Mouse (Mus musculus) liver, adult 2 months (tissue): ENCODE measurements around the gene Ehhadh. TPM values are rescaled to one million over a fixed set of nuclear protein-coding genes. Genes with fewer than 3 reads are reported as not detected.
"Not testable (repeated sequence)": the region's sequence is repeated elsewhere in the genome, so short reads cannot be mapped to it uniquely, and the experiment has no call there.

Experiments used
- DNase-seq: peaks from one replicate; pipeline ENCODE4 v3.0.0-alpha.2; 2011; ENCODE audit warnings: low read depth, low spot score; ENCODE audit errors: extremely low read depth
- H3K27ac ChIP-seq: fragments of 200-500 bp; replicated peaks from 2 replicates; pipeline ENCODE4 v1.5.1; 2012; ENCODE audit warnings: low read depth, mild to moderate bottlenecking, control low read depth, inconsistent platforms, low read length; ENCODE audit not compliant: insufficient read depth
- H3K27me3 ChIP-seq: fragments of 200-500 bp; 2 replicates; pipeline ENCODE4 v1.6.1; 2012; ENCODE audit warnings: mild to moderate bottlenecking, moderate library complexity, low read length, inconsistent platforms; ENCODE audit not compliant: control insufficient read depth, insufficient read depth
- H3K36me3 ChIP-seq: fragments of 200-500 bp; 2 replicates; pipeline ENCODE4 v1.6.1; 2012; ENCODE audit warnings: low read length, inconsistent platforms; ENCODE audit not compliant: control insufficient read depth, insufficient read depth
- H3K4me1 ChIP-seq: fragments of 200-500 bp; 2 replicates; pipeline ENCODE4 v1.6.1; 2011; ENCODE audit warnings: low read length; ENCODE audit not compliant: control insufficient read depth, insufficient read depth
- H3K4me3 ChIP-seq: fragments of 200-500 bp; 2 replicates; pipeline ENCODE4 v1.5.1; 2011; ENCODE audit warnings: low read depth, mild to moderate bottlenecking, control low read depth, low read length, moderate library complexity; ENCODE audit not compliant: insufficient read depth
- H3K79me2 ChIP-seq: fragments of 200-500 bp; 2 replicates; pipeline ENCODE4 v1.6.1; 2012; ENCODE audit warnings: inconsistent platforms, mild to moderate bottlenecking, low read length, moderate library complexity; ENCODE audit not compliant: control insufficient read depth, insufficient read depth
- H3K9ac ChIP-seq: fragments of 200-500 bp; 2 replicates; pipeline ENCODE4 v1.6.1; 2012; ENCODE audit warnings: low read depth, mild to moderate bottlenecking, control low read depth, inconsistent platforms, low read length
- CTCF ChIP-seq: fragments of 200-500 bp; IDR thresholded peaks from 2 replicates; pipeline ENCODE4 v1.5.1; 2011; ENCODE audit warnings: low read depth, low read length, control low read depth
- POLR2A ChIP-seq: fragments of 200-500 bp; IDR thresholded peaks from 2 replicates; pipeline ENCODE4 v1.6.1; 2011; ENCODE audit warnings: low read length, control low read depth; ENCODE audit not compliant: insufficient read depth; ENCODE audit errors: extremely low read depth
- WGBS: fragments of 180-500 bp; shearing (Covaris S2); methylation state at CpG from one replicate; pipeline ENCODE4 v1.1.7; 2018; 5-methylcytosine and 5-hydroxymethylcytosine counted together
- polyA plus RNA-seq: library from polyadenylated mRNA; depleted of rRNA; stranded (reverse); fragments of >200 nt; gene quantifications from 2 replicates; pipeline ENCODE4 v1.2.3, GENCODE M21; 2012
- total RNA-seq: library from RNA; depleted of rRNA; stranded (reverse); fragments of >200 nt; gene quantifications from 2 replicates; pipeline ENCODE4 v1.2.3, GENCODE M21; 2014

The Ehhadh gene
- total and polyA plus RNA-seq, 2 experiments: 174 to 263 TPM

- Histone ChIP-seq H3K36me3 (peaks cover 2% of the 10 kb centered on the region; the same call in 1 of the 2 replicates), H3K27me3 (no peaks in the 10 kb centered on the region), H3K27ac (no peak overlapping the region), H3K9ac (no peak overlapping the region), H3K4me1 (peaks cover 9% of the 10 kb centered on the region), H3K79me2 (0 out of 2 replicates have a peak, but pooled peaks cover 3% of the 10 kb centered on the region), H3K4me3 (no peak overlapping the region)
- 15% methylated on average over 6 of the region's 6 CpGs for WGBS
- peak; percentile 74 for DNase-seq
- TF ChIP-seq POLR2A (no peak), CTCF (no peak)
These were observed 25.7 kb upstream of the Ehhadh start for GRCm38 (mm10) chr16:21813164-21813834.

GRCm38 (mm10) chr16:21807786-21808185 is 20.2 kb upstream of the Ehhadh start:
- not testable (repeated sequence) for H3K27me3 ChIP-seq, H3K36me3 ChIP-seq, H3K9ac ChIP-seq, H3K4me1 ChIP-seq, H3K27ac ChIP-seq, H3K79me2 ChIP-seq, H3K4me3 ChIP-seq, DNase-seq
- 96% methylated on average over 7 of the region's 7 CpGs for WGBS

GRCm38 (mm10) chr16:21806892-21807291 is 19.3 kb upstream of the Ehhadh start:
- DNase-seq: peak; percentile 78
- Histone ChIP-seq H3K4me1 (no peaks in the 10 kb centered on the region), H3K27me3 (no peaks in the 10 kb centered on the region), H3K27ac (no peak overlapping the region), H3K36me3 (peaks cover 9% of the 10 kb centered on the region), H3K79me2 (no peaks in the 10 kb centered on the region), H3K9ac (no peak overlapping the region), H3K4me3 (no peak overlapping the region)
- WGBS: 13% methylated on average over 1 of the region's 1 CpGs
- no peak for TF ChIP-seq CTCF
- TF ChIP-seq POLR2A: no peak

- H3K4me3 ChIP-seq: no peak overlapping the region
- no peak for DNase-seq
- H3K27me3 ChIP-seq: no peaks in the 10 kb centered on the region
- no peak for TF ChIP-seq POLR2A
- no peak overlapping the region for H3K27ac ChIP-seq
- no peak overlapping the region for H3K9ac ChIP-seq
- 93% methylated on average over 1 of the region's 1 CpGs for WGBS
- no peaks in the 10 kb centered on the region for H3K4me1 ChIP-seq
- no peaks in the 10 kb centered on the region; the same call in 1 of the 2 replicates for H3K79me2 ChIP-seq
- H3K36me3 ChIP-seq: peaks cover 18% of the 10 kb centered on the region
These were observed 16.7 kb upstream of the Ehhadh start for GRCm38 (mm10) chr16:21804258-21804657.

GRCm38 (mm10) chr16:21795071-21795470 is 7.5 kb upstream of the Ehhadh start:
- Histone ChIP-seq H3K4me3 (peak overlapping the region; percentile 89; the same call in 1 of the 2 replicates), H3K9ac (no peak overlapping the region), H3K79me2 (peaks cover 6% of the 10 kb centered on the region; the same call in 1 of the 2 replicates), H3K27ac (no peak overlapping the region), H3K27me3 (no peaks in the 10 kb centered on the region), H3K4me1 (0 out of 2 replicates have a peak, but pooled peaks cover 5% of the 10 kb centered on the region), H3K36me3 (peaks cover 3% of the 10 kb centered on the region; the same call in 1 of the 2 replicates)
- TF ChIP-seq CTCF: no peak
- no peak for TF ChIP-seq POLR2A
- 44% methylated on average over 5 of the region's 5 CpGs for WGBS
- no peak for DNase-seq

DNA sequence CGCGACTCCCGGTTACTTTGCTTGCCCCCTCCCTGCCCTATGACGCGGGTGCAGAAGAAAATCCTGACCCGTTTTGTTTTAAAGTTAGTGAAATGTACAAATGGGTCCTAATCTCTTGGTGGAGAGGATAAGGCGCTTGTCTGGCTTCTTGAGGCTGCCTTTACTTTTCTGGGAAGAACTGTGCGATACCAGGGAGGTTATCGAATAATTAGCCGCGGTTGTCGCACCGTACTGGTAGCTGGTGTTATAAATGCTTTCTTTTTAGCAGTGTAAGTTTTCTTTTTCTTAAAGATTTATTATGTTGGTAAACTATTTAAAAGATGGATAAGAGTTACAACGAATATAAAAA is 7.1 kb upstream of the Ehhadh start:
- H3K4me3 ChIP-seq: peak overlapping the region; percentile 89
- peaks cover 3% of the 10 kb centered on the region; the same call in 1 of the 2 replicates for H3K36me3 ChIP-seq
- H3K79me2 ChIP-seq: peaks cover 6% of the 10 kb centered on the region; the same call in 1 of the 2 replicates
- H3K4me1 ChIP-seq: 0 out of 2 replicates have a peak, but pooled peaks cover 5% of the 10 kb centered on the region
- peak overlapping the region; percentile 76; the same call in 1 of the 2 replicates for H3K27ac ChIP-seq
- no peak for TF ChIP-seq POLR2A
- no peak for TF ChIP-seq CTCF
- no peak for DNase-seq
- WGBS: under 1% methylated on average over 14 of the region's 14 CpGs
- no peaks in the 10 kb centered on the region for H3K27me3 ChIP-seq
- peak overlapping the region; percentile 87 for H3K9ac ChIP-seq
